Mouse (Mus musculus): Measurements from ENCODE around the gene Il17re. TPM values are rescaled to one million over a fixed set of nuclear protein-coding genes. Genes with fewer than 3 reads are reported as not detected.

The Il17re gene
- not detected for total RNA-seq (2023)

GRCm38 (mm10) chr6:113457952-113458534 lies at the start of gene Il17re:
TSS of gene Il17re (plus strand) at chr6:113458484.

GRCm38 (mm10) chr6:113419199-113419587 lies 39.1 kb upstream of the Il17re start, which contains the start of gene Rpusd3:
TSS of gene Rpusd3 (minus strand) at chr6:113419340.

GRCm38 (mm10) chr6:113435664-113436205 lies 22.5 kb upstream of the Il17re start, which contains the start of gene Cidec:
TSS of gene Cidec (minus strand) at chr6:113435760.

GRCm38 (mm10) chr6:113442442-113443090 lies 15.7 kb upstream of the Il17re start, which contains the start of gene Jagn1:
TSS of gene Jagn1 (plus strand) at chr6:113442569.

GRCm38 (mm10) chr6:113471297-113471936 lies 13.1 kb downstream of the Il17re start, which contains the start of gene Il17rc:
TSS of gene Il17rc (plus strand) at chr6:113471427.

GRCm38 (mm10) chr6:113483100-113483615 lies 24.9 kb downstream of the Il17re start, which contains the start of gene Creld1:
TSS of gene Creld1 (plus strand) at chr6:113483297.

GRCm38 (mm10) chr6:113501388-113502084 lies 43.3 kb downstream of the Il17re start, which contains the start of gene Prrt3:
TSS of gene Prrt3 (minus strand) at chr6:113501931.

Other genes starting within 250 kb of the Il17re start
- gene Mtmr14, start 220.6 kb upstream of the Il17re start, total RNA-seq (2023) = 10 to 100 TPM; 42.1 to 48.3 TPM
- 1 to 10 TPM in 1 of 2 experiments, under 1 TPM in 1; 0.79 to 2.4 TPM for gene Cpne9, start 176.2 kb upstream of the Il17re start, total RNA-seq (2023)
- 10 to 100 TPM; 82.6 to 87.5 TPM for gene Brpf1, start 151.3 kb upstream of the Il17re start, total RNA-seq (2023)
- 10 to 100 TPM in 1 of 2 experiments, 1 to 10 TPM in 1; 9.6 to 11.3 TPM for gene Ogg1, start 131.5 kb upstream of the Il17re start, total RNA-seq (2023)
- 10 to 100 TPM; 28.1 to 30.0 TPM for gene Camk1, start 114.5 kb upstream of the Il17re start, total RNA-seq (2023)
- gene Tada3, start 80.6 kb upstream of the Il17re start, total RNA-seq (2023) = 10 to 100 TPM; 24.7 to 26.8 TPM
- gene Arpc4, start 80.4 kb upstream of the Il17re start, total RNA-seq (2023) = 100 to 1,000 TPM; 463 to 492 TPM
- gene Ttll3, start 69.2 kb upstream of the Il17re start, total RNA-seq (2023) = 10 to 100 TPM; 35.3 to 42.1 TPM
- gene Rpusd3, start 39.1 kb upstream of the Il17re start, total RNA-seq (2023) = 1 to 10 TPM; 1.6 to 3.6 TPM
- gene Cidec, start 22.7 kb upstream of the Il17re start, total RNA-seq (2023) = not detected
- gene Jagn1, start 15.9 kb upstream of the Il17re start, total RNA-seq (2023) = 10 to 100 TPM; 11.7 to 12.2 TPM
- not detected for gene Il17rc, start 12.9 kb downstream of the Il17re start, total RNA-seq (2023)
- gene Creld1, start 24.8 kb downstream of the Il17re start, total RNA-seq (2023) = 1 to 10 TPM; 2.2 to 2.3 TPM
- not detected for gene Prrt3, start 43.4 kb downstream of the Il17re start, total RNA-seq (2023)
- gene Emc3, start 73.2 kb downstream of the Il17re start, total RNA-seq (2023) = 10 to 100 TPM; 41.9 to 44.7 TPM
- 10 to 100 TPM; 15.0 to 22.8 TPM for gene Fancd2, start 73.2 kb downstream of the Il17re start, total RNA-seq (2023)
- not detected for gene Fancd2os, start 142.2 kb downstream of the Il17re start, total RNA-seq (2023)
- gene Brk1, start 146.3 kb downstream of the Il17re start, total RNA-seq (2023) = 100 to 1,000 TPM; 121 to 127 TPM
- 10 to 100 TPM; 20.1 to 20.6 TPM for gene Vhl, start 165.5 kb downstream of the Il17re start, total RNA-seq (2023)
- 10 to 100 TPM; 81.4 to 91.1 TPM for gene Irak2, start 180.0 kb downstream of the Il17re start, total RNA-seq (2023)
- 10 to 100 TPM; 76.4 to 77.2 TPM for gene Tatdn2, start 238.6 kb downstream of the Il17re start, total RNA-seq (2023)

Data from neutrophil, adult 83 days (primary cell).